In genomic region chr2:145880887-145881747, GRCm38 (mm10) we compare ENCODE assay signal across 11 mouse cellular contexts. TPM values are rescaled to one million over a fixed set of nuclear protein-coding genes. Genes with fewer than 3 reads are reported as not detected.
A peak's percentile ranks its signal among the peaks of the same experiment; 100 is the strongest.
DNase-seq lines count a peak whose midpoint lies in the region; ATAC-seq and TF ChIP-seq lines count a peak whose summit lies in the region.
"Had no signal": no experiment of that assay in that cellular context is flagged by ENCODE, and none has a peak within 500 bp of the region (broad histone marks: within the 10 kb centered on the region; RNA-seq: fewer than 3 reads in every experiment).

No protein-coding gene starts in this region.

- 0 out of 2 replicates have a peak overlapping the region, but pooled peaks have one; percentile 5 for H3K27ac ChIP-seq in heart, postnatal 0 days (ENCODE audit: low read depth)
- H3K27ac ChIP-seq in limb, embryonic 11.5 days (replicated peaks; ENCODE audit: low read depth, low read length), result peak overlapping the region; percentile 90
- no peak overlapping the region for H3K27ac ChIP-seq in liver, embryonic 11.5 days (ENCODE audit: low read depth, low read length)
- H3K27ac ChIP-seq in forebrain, embryonic 16.5 days (ENCODE audit: low read length), result no peak overlapping the region
- H3K27ac ChIP-seq: liver, embryonic 13.5 days had no signal

- H3K4me2 ChIP-seq in heart, postnatal 0 days (ENCODE audit: low read depth, low read length), result no peak overlapping the region
- H3K4me2 ChIP-seq in limb, embryonic 11.5 days (ENCODE audit: low read depth, severe bottlenecking), result no peak overlapping the region
- no peak overlapping the region for H3K4me2 ChIP-seq in liver, embryonic 11.5 days
- no peak overlapping the region for H3K4me2 ChIP-seq in forebrain, embryonic 16.5 days (ENCODE audit: low read length)
- H3K4me2 ChIP-seq: liver, embryonic 13.5 days had no signal

- no peak overlapping the region for H3K4me3 ChIP-seq in heart, postnatal 0 days (ENCODE audit: low read depth, low read length)
- H3K4me3 ChIP-seq in limb, embryonic 11.5 days (ENCODE audit: low read depth, low read length), result no peak overlapping the region
- H3K4me3 ChIP-seq in liver, embryonic 11.5 days (ENCODE audit: low read depth, low read length), result no peak overlapping the region
- no peak overlapping the region for H3K4me3 ChIP-seq in forebrain, embryonic 16.5 days (replicated peaks; ENCODE audit: low read length)
- H3K4me3 ChIP-seq: erythroblast, embryonic 14.5 days; liver, embryonic 13.5 days had no signal

- no peak for DNase-seq in heart, postnatal 0 days (ENCODE audit: low spot score)
- no peak for DNase-seq in heart, postnatal 10 days
- peak; percentile 56 for DNase-seq in adipocyte (ENCODE audit: low spot score)
- DNase-seq in embryo, embryonic 10.5 days (ENCODE audit: low spot score), result peak; percentile 69
- DNase-seq in limb, embryonic 11.5 days (ENCODE audit: low spot score), result peak; percentile 77
- DNase-seq in liver, embryonic 11.5 days (ENCODE audit: low spot score), result no peak
- DNase-seq: liver, embryonic 13.5 days; right cerebral cortex, adult 18-20 months had no signal

- no peak for TF ChIP-seq CTCF in heart, postnatal 0 days (IDR thresholded peaks at IDR 0.05; ENCODE audit: low read depth)

- no peaks in the 10 kb centered on the region for H3K9me3 ChIP-seq in heart, postnatal 0 days (replicated peaks; ENCODE audit: control insufficient read depth, low read length)
- H3K9me3 ChIP-seq in limb, embryonic 11.5 days (ENCODE audit: control insufficient read depth, low read length), result no peaks in the 10 kb centered on the region
- H3K9me3 ChIP-seq in liver, embryonic 11.5 days (ENCODE audit: control insufficient read depth, low read length), result no peaks in the 10 kb centered on the region
- no peaks in the 10 kb centered on the region for H3K9me3 ChIP-seq in forebrain, embryonic 16.5 days (ENCODE audit: control insufficient read depth, low read length)
- H3K9me3 ChIP-seq: liver, embryonic 13.5 days had no signal

- H3K9ac ChIP-seq in heart, postnatal 0 days (replicated peaks; ENCODE audit: low read depth, low read length), result no peak overlapping the region
- H3K9ac ChIP-seq in limb, embryonic 11.5 days (ENCODE audit: low read length), result no peak overlapping the region
- H3K9ac ChIP-seq in liver, embryonic 11.5 days (ENCODE audit: low read depth, low read length), result no peak overlapping the region
- H3K9ac ChIP-seq in forebrain, embryonic 16.5 days (replicated peaks; ENCODE audit: low read depth, low read length), result no peak overlapping the region
- H3K9ac ChIP-seq: liver, embryonic 13.5 days had no signal

- no peak for TF ChIP-seq EP300 in heart, postnatal 0 days (IDR thresholded peaks at IDR 0.05; ENCODE audit: low read depth)

- intact Hi-C loops in heart, postnatal 10 days (cut with DNase I), result no loop called here

- no peak for ATAC-seq in heart, postnatal 0 days (ENCODE audit: insufficient read depth, low read depth)
- ATAC-seq in limb, embryonic 11.5 days (ENCODE audit: insufficient number of reproducible peaks, low FRiP score, low TSS enrichment, low read depth), result peak; percentile 86
- ATAC-seq in activated CD4-positive, CD25-positive, alpha-beta regulatory T cell, adult 4 months, result no peak
- no peak for ATAC-seq in liver, embryonic 11.5 days (replicated peaks; ENCODE audit: low FRiP score)
- no peak for ATAC-seq in forebrain, embryonic 16.5 days

- peaks cover 77% of the 10 kb centered on the region for H3K36me3 ChIP-seq in heart, postnatal 0 days (replicated peaks; ENCODE audit: control insufficient read depth, insufficient read depth, low read length)
- no peaks in the 10 kb centered on the region; the same call in 1 of the 2 replicates for H3K36me3 ChIP-seq in limb, embryonic 11.5 days (ENCODE audit: control insufficient read depth, insufficient read depth, low read length)
- no peaks in the 10 kb centered on the region; the same call in 1 of the 2 replicates for H3K36me3 ChIP-seq in liver, embryonic 11.5 days (ENCODE audit: control insufficient read depth, insufficient read depth, low read length)
- no peaks in the 10 kb centered on the region for H3K36me3 ChIP-seq in forebrain, embryonic 16.5 days (ENCODE audit: control insufficient read depth, insufficient read depth)
- H3K36me3 ChIP-seq: liver, embryonic 13.5 days had no signal

- H3K27me3 ChIP-seq in heart, postnatal 0 days (ENCODE audit: control insufficient read depth, insufficient read depth, low read length), result no peaks in the 10 kb centered on the region
- H3K27me3 ChIP-seq in limb, embryonic 11.5 days (ENCODE audit: control insufficient read depth, insufficient read depth, low read length), result no peaks in the 10 kb centered on the region
- no peaks in the 10 kb centered on the region for H3K27me3 ChIP-seq in liver, embryonic 11.5 days (replicated peaks; ENCODE audit: control insufficient read depth, insufficient read depth, low read length)
- H3K27me3 ChIP-seq in forebrain, embryonic 16.5 days (replicated peaks; ENCODE audit: control insufficient read depth, insufficient read depth, low read length), result no peaks in the 10 kb centered on the region
- H3K27me3 ChIP-seq: liver, embryonic 13.5 days had no signal

- WGBS in heart, postnatal 0 days, result 66% methylated on average over 11 of the region's 11 CpGs
- 30% methylated on average over 11 of the region's 11 CpGs for WGBS in limb, embryonic 11.5 days
- 46% methylated on average over 11 of the region's 11 CpGs for WGBS in liver, embryonic 11.5 days
- WGBS in forebrain, embryonic 16.5 days, result 78% methylated on average over 11 of the region's 11 CpGs

- 0 out of 2 replicates have a peak, but pooled peaks cover 7% of the 10 kb centered on the region for H3K4me1 ChIP-seq in heart, postnatal 0 days (ENCODE audit: control insufficient read depth, insufficient read depth)
- H3K4me1 ChIP-seq in limb, embryonic 11.5 days (ENCODE audit: control insufficient read depth, insufficient read depth, low read length), result peaks cover 33% of the 10 kb centered on the region
- H3K4me1 ChIP-seq in liver, embryonic 11.5 days (replicated peaks; ENCODE audit: control insufficient read depth, insufficient read depth, low read length), result peaks cover 3% of the 10 kb centered on the region; the same call in 1 of the 2 replicates
- no peaks in the 10 kb centered on the region for H3K4me1 ChIP-seq in forebrain, embryonic 16.5 days (replicated peaks; ENCODE audit: control insufficient read depth, insufficient read depth, low read length)

RNA-seq across cellular contexts. Expression of gene Naa20, which starts 20.8 kb away (rescaled TPM):
- 155 and 298 TPM in 2 replicates for total RNA-seq in heart, postnatal 0 days (2014; rRNA removed; ENCODE audit: low replicate concordance)
- polyA plus RNA-seq in heart, postnatal 0 days (2015; fragmentation: Nextera tagmentation; extraction: Ambion mirVana), result 243 TPM in 2 replicates
- total RNA-seq in heart, postnatal 10 days (2021), result 100 to 1,000 TPM; 109 to 110 TPM
- 153 and 159 TPM in 2 replicates for polyA plus RNA-seq in limb, embryonic 11.5 days (2014; fragmentation: Nextera tagmentation; extraction: Ambion mirVana)
- polyA plus RNA-seq in activated CD4-positive, CD25-positive, alpha-beta regulatory T cell, adult 4 months (2017; shearing (Covaris generic)), result 100 to 1,000 TPM; 124 to 131 TPM
- polyA plus RNA-seq in liver, embryonic 11.5 days (2014; fragmentation: Nextera tagmentation; extraction: Ambion mirVana), result 147 and 156 TPM in 2 replicates
- 127 and 128 TPM in 2 replicates for polyA plus RNA-seq in forebrain, embryonic 16.5 days (2015; fragmentation: Nextera tagmentation; extraction: Ambion mirVana)

RNA-seq across cellular contexts. Expression of gene Cfap61, which starts 53.5 kb away (rescaled TPM):
- 0.46 TPM in 1 of 2 replicates, not detected in the other for total RNA-seq in heart, postnatal 0 days (2014; rRNA removed; ENCODE audit: low replicate concordance)
- polyA plus RNA-seq in heart, postnatal 0 days (2015; fragmentation: Nextera tagmentation; extraction: Ambion mirVana), result 0.37 and 0.68 TPM in 2 replicates
- total RNA-seq in heart, postnatal 10 days (2021), result 1 to 10 TPM; 1.0 to 1.7 TPM
- 0.08 and 0.09 TPM in 2 replicates for polyA plus RNA-seq in limb, embryonic 11.5 days (2014; fragmentation: Nextera tagmentation; extraction: Ambion mirVana)
- polyA plus RNA-seq in activated CD4-positive, CD25-positive, alpha-beta regulatory T cell, adult 4 months (2017; shearing (Covaris generic)), result not detected
- 0.10 TPM in 1 of 2 replicates, not detected in the other for polyA plus RNA-seq in liver, embryonic 11.5 days (2014; fragmentation: Nextera tagmentation; extraction: Ambion mirVana)
- polyA plus RNA-seq in forebrain, embryonic 16.5 days (2015; fragmentation: Nextera tagmentation; extraction: Ambion mirVana), result 1.3 and 3.8 TPM in 2 replicates
- polyA plus RNA-seq: erythroblast, embryonic 14.5 days had no signal

RNA-seq across cellular contexts. Expression of gene Crnkl1, which starts 53.7 kb away (rescaled TPM):
- total RNA-seq in heart, postnatal 0 days (2014; rRNA removed; ENCODE audit: low replicate concordance), result 9.4 and 14.1 TPM in 2 replicates
- polyA plus RNA-seq in heart, postnatal 0 days (2015; fragmentation: Nextera tagmentation; extraction: Ambion mirVana), result 14.0 and 15.5 TPM in 2 replicates
- 10 to 100 TPM; 18.3 to 21.0 TPM for total RNA-seq in heart, postnatal 10 days (2021)
- 45.8 and 46.9 TPM in 2 replicates for polyA plus RNA-seq in limb, embryonic 11.5 days (2014; fragmentation: Nextera tagmentation; extraction: Ambion mirVana)
- polyA plus RNA-seq in activated CD4-positive, CD25-positive, alpha-beta regulatory T cell, adult 4 months (2017; shearing (Covaris generic)), result 10 to 100 TPM; 53.1 to 55.4 TPM
- 36.2 and 36.9 TPM in 2 replicates for polyA plus RNA-seq in liver, embryonic 11.5 days (2014; fragmentation: Nextera tagmentation; extraction: Ambion mirVana)
- 33.8 and 34.3 TPM in 2 replicates for polyA plus RNA-seq in forebrain, embryonic 16.5 days (2015; fragmentation: Nextera tagmentation; extraction: Ambion mirVana)

Comparison
In these comparisons a context has a peak if more than half of its experiments do, and no peak if none do; other contexts are left out.
1. DNase-seq: peak in adipocyte (single experiment), embryo, embryonic 10.5 days (single experiment) and limb, embryonic 11.5 days (single experiment); none in heart, postnatal 0 days (single experiment), heart, postnatal 10 days (0 of 2) and liver, embryonic 11.5 days (single experiment).
2. H3K27ac ChIP-seq: peak in heart, postnatal 0 days (single experiment) and limb, embryonic 11.5 days (single experiment); none in liver, embryonic 11.5 days (single experiment) and forebrain, embryonic 16.5 days (single experiment).